Mouse (Mus musculus) hindbrain, postnatal 0 days (tissue): ENCODE data around the gene Fosl2. TPM values are rescaled to one million over a fixed set of nuclear protein-coding genes. Genes with fewer than 3 reads are reported as not detected.
A peak's percentile ranks its signal among the peaks of the same experiment; 100 is the strongest.

ENCODE experiments used
- ATAC-seq: fragments of 200-750 bp; cut with Nextera tagmentation; 2 replicates; pipeline ENCODE4 v1.8.0; 2017; ENCODE audit warnings: mild to moderate bottlenecking, moderate TSS enrichment, moderate library complexity
- DNase-seq: peaks from one replicate; pipeline ENCODE4 v3.0.0-alpha.2; 2015; ENCODE audit warnings: low spot score
- H3K27ac ChIP-seq: fragments of 300-500 bp; sonication (generic); 2 replicates; pipeline ENCODE4 v1.5.1; 2014; ENCODE audit warnings: mild to moderate bottlenecking
- H3K27me3 ChIP-seq: fragments of 300-500 bp; sonication (generic); 2 replicates; pipeline ENCODE4 v1.6.1; 2014; ENCODE audit warnings: low read length, mixed read lengths; ENCODE audit not compliant: insufficient read depth
- H3K36me3 ChIP-seq: fragments of 300-500 bp; sonication (generic); 2 replicates; pipeline ENCODE4 v1.6.1; 2014; ENCODE audit warnings: low read length, mixed read lengths; ENCODE audit not compliant: insufficient read depth
- H3K4me1 ChIP-seq: fragments of 300-500 bp; sonication (generic); 2 replicates; pipeline ENCODE4 v1.6.1; 2014; ENCODE audit warnings: antibody characterized with exemption, low read length, mixed read lengths; ENCODE audit not compliant: insufficient read depth
- H3K4me2 ChIP-seq: fragments of 300-500 bp; sonication (generic); 2 replicates; pipeline ENCODE4 v1.6.1; 2014; ENCODE audit warnings: low read depth, mild to moderate bottlenecking, low read length, moderate library complexity, mixed read lengths
- H3K4me3 ChIP-seq: fragments of 300-500 bp; sonication (generic); 2 replicates; pipeline ENCODE4 v1.5.1; 2014; ENCODE audit warnings: low read length
- H3K9ac ChIP-seq: fragments of 300-500 bp; sonication (generic); replicated peaks from 2 replicates; pipeline ENCODE4 v1.6.1; 2014; ENCODE audit warnings: mild to moderate bottlenecking, low read length, moderate library complexity, mixed read lengths
- H3K9me3 ChIP-seq: fragments of 300-500 bp; sonication (generic); 2 replicates; pipeline ENCODE4 v1.6.1; 2016; ENCODE audit warnings: low read length, mixed read lengths
- CTCF ChIP-seq: IDR thresholded peaks from 2 replicates; pipeline ENCODE4 v1.5.1; 2016; ENCODE audit warnings: antibody characterized with exemption, control low read depth, low read depth
- WGBS: fragments of 180-500 bp; shearing (Covaris S2); extraction: QIAGEN DNeasy Blood & Tissue Kit; methylation state at CpG from one replicate; pipeline ENCODE4 v1.1.7; 2014; 5-methylcytosine and 5-hydroxymethylcytosine counted together
- polyA plus RNA-seq: library from polyadenylated mRNA; unstranded; fragments of >200 nt; fragmentation: Nextera tagmentation; extraction: Ambion mirVana; gene quantifications from 2 replicates; pipeline ENCODE4 v1.2.1, GENCODE M21; 2015
- total RNA-seq: library from RNA; depleted of rRNA; stranded (reverse); fragments of >200 nt; gene quantifications from 2 replicates; pipeline ENCODE4 v1.2.3, GENCODE M21; 2014

Gene Fosl2
- total and polyA plus RNA-seq, 2 experiments from 2014 or later: 0.64 to 5.6 TPM

GRCm38 (mm10) chr5:32152725-32153417 is 17.3 kb downstream of the Fosl2 start:
- WGBS: 56% methylated on average over 28 of the region's 28 CpGs
- no peak overlapping the region for H3K27ac ChIP-seq
- H3K4me2 ChIP-seq: peak overlapping the region; percentile 47
- no peaks in the 10 kb centered on the region for H3K4me1 ChIP-seq
- no peak for TF ChIP-seq CTCF
- H3K27me3 ChIP-seq: no peaks in the 10 kb centered on the region
- DNase-seq (no peak), ATAC-seq (0 out of 2 replicates have a peak, but pooled peaks have one; percentile 43)
- peak overlapping the region; percentile 16; the same call in 1 of the 2 replicates for H3K4me3 ChIP-seq
- no peaks in the 10 kb centered on the region for H3K9me3 ChIP-seq
- no peak overlapping the region for H3K9ac ChIP-seq
- H3K36me3 ChIP-seq: no peaks in the 10 kb centered on the region

- Histone ChIP-seq H3K36me3 (no peaks in the 10 kb centered on the region), H3K4me2 (peak overlapping the region; percentile 47), H3K27ac (no peak overlapping the region), H3K4me1 (no peaks in the 10 kb centered on the region), H3K4me3 (peak overlapping the region; percentile 16), H3K9ac (no peak overlapping the region), H3K9me3 (no peaks in the 10 kb centered on the region), H3K27me3 (no peaks in the 10 kb centered on the region)
- TF ChIP-seq CTCF: no peak
- DNase-seq (no peak), ATAC-seq (0 out of 2 replicates have a peak, but pooled peaks have one; percentile 27)
- WGBS: 18% methylated on average over 8 of the region's 8 CpGs
Observed at GRCm38 (mm10) chr5:32153418-32153740, 17.8 kb downstream of the Fosl2 start.

DNA sequence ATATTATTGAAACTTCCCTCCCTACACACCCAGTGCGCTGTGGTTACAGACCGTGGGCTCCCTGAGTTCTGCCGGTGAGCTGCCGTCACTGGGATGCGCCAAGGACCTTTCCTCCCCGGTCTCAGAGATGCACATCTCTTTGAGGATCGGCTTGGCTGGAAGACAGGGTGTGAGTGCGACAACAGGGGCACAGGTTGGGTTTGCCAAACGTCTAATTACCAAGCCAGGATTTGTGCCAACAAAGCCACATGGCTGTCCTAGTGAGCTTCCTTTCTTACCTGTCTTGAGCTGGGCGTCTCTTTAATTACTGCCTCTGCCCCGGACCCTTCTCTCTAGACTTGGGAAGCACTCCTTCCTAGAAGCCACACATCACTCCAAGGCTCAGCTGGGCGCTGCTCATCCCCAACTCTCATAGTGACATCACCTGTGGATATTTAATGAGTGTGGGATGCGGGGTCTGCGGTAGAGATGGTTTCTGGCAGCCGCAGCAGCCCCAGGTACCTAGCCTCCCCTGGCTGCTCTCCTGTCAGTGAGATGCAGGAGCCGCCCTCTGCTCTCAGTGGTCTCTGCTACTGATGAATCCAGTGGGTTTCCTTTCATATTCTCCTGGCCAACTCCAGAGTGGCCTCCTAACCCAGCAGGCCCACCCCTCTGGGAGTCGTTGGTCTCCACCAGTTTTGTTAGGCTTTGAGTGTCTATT is 18.3 kb downstream of the Fosl2 start:
- no peaks in the 10 kb centered on the region for H3K27me3 ChIP-seq
- H3K9me3 ChIP-seq: no peaks in the 10 kb centered on the region
- H3K27ac ChIP-seq: no peak overlapping the region
- TF ChIP-seq CTCF: no peak
- DNase-seq (no peak), ATAC-seq (no peak)
- no peak overlapping the region for H3K9ac ChIP-seq
- peak overlapping the region; percentile 16 for H3K4me3 ChIP-seq
- H3K36me3 ChIP-seq: no peaks in the 10 kb centered on the region
- H3K4me1 ChIP-seq: no peaks in the 10 kb centered on the region
- WGBS: 53% methylated on average over 17 of the region's 17 CpGs
- H3K4me2 ChIP-seq: peak overlapping the region; percentile 47

DNA sequence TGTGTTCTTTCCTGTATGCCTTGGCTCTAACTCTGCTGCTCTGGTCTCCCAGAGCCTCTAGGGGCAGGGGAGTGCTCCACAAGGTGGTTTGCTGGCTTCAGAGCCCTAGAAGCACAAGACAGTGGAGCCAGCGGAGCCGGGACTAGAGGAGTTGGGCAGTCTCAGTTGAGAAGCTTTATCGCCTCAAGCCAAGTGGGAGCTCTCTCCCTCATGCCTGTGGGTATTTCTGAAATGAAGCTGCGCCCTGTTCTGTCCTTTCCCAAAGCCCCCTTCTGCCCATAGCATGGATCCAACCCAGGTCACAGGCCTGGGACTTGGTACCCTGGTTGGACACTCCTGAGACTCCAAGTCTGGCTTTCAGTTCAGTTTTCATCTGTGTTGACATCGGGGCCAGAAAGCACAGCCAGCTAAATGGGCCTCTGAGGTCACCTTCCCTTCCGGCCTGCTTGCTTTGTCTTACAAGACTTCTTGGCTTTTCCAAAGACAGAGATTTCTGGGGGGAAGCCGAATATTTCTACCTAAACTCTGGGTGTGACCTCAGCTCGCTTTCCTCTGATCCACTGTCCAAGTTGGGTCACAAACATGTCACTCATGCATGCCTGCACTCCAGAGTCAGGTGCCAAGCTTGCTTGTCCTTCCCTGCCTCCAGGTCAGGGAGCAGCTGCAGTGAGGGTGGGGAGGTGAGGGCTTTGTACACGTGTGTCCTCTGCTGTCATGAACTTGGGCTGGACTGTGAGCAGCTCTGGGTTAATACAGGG is 19.5 kb downstream of the Fosl2 start:
- H3K9me3 ChIP-seq: no peaks in the 10 kb centered on the region
- H3K4me1 ChIP-seq: no peaks in the 10 kb centered on the region
- H3K27ac ChIP-seq: no peak overlapping the region
- no peak overlapping the region for H3K4me2 ChIP-seq
- no peak overlapping the region for H3K4me3 ChIP-seq
- peak; percentile 17; the same call in 1 of the 2 replicates for TF ChIP-seq CTCF
- H3K9ac ChIP-seq: no peak overlapping the region
- DNase-seq (no peak), ATAC-seq (no peak)
- H3K27me3 ChIP-seq: no peaks in the 10 kb centered on the region
- no peaks in the 10 kb centered on the region for H3K36me3 ChIP-seq
- whole genome bisulfite sequencing: 78% methylated on average over 9 of the region's 9 CpGs

- H3K9me3 ChIP-seq: no peaks in the 10 kb centered on the region
- no peaks in the 10 kb centered on the region for H3K27me3 ChIP-seq
- no peak for TF ChIP-seq CTCF
- no peak overlapping the region for H3K4me2 ChIP-seq
- H3K4me1 ChIP-seq: no peaks in the 10 kb centered on the region
- H3K27ac ChIP-seq: no peak overlapping the region
- no peak overlapping the region for H3K4me3 ChIP-seq
- 90% methylated on average over 3 of the region's 3 CpGs for WGBS
- no peaks in the 10 kb centered on the region for H3K36me3 ChIP-seq
- H3K9ac ChIP-seq: no peak overlapping the region
- DNase-seq (no peak), ATAC-seq (no peak)
Observed at GRCm38 (mm10) chr5:32155927-32156326, 20.3 kb downstream of the Fosl2 start.

DNA sequence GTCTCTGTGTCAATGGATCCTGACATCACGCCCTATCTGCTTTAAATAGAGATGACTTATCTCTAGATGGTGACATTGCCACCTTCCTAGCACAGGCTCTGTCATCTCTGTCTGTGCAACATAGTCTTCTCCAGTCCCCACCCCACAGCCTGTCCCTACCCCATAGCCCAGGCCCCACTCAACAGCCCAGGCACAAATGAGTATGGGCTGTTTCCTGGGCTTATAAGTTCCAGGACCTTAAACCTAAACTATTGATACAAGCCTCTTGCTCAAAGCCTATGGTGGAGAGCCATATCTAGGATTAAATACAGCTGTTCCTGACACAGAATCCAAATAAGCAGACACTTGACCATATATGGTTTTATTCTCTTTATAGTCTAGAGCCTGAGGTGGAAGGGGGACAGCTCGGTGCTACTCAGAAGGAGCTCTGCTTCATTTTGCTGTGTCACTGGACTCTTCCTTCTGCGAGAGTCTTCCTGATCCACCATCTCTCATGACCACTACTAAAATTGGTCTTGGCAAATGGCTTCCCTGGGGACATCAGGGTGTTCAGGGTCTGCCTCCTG is 28.0 kb downstream of the Fosl2 start:
- 93% methylated on average over 3 of the region's 3 CpGs for WGBS
- no peak for ATAC-seq

More for the DNA sequence above, 28.0 kb downstream of the Fosl2 start:
- no peak for TF ChIP-seq CTCF
- Histone ChIP-seq H3K4me1 (no peaks in the 10 kb centered on the region), H3K36me3 (no peaks in the 10 kb centered on the region), H3K9me3 (no peaks in the 10 kb centered on the region), H3K9ac (no peak overlapping the region), H3K4me3 (no peak overlapping the region), H3K27me3 (no peaks in the 10 kb centered on the region), H3K4me2 (no peak overlapping the region), H3K27ac (no peak overlapping the region)
- no peak for DNase-seq
